Mouse (Mus musculus) adrenal gland, adult 18-20 months (tissue): ENCODE results near the gene Sept11. TPM values are rescaled to one million over a fixed set of nuclear protein-coding genes. Genes with fewer than 3 reads are reported as not detected.

ENCODE experiments used
- DNase-seq, 2 experiments: peaks; one replicate each; pipeline ENCODE4 v3.0.0; 2021 to 2022; ENCODE audit warnings: low spot score in 2 of 2
- total RNA-seq, 2 experiments: library from RNA; stranded (reverse); gene quantifications; 1 replicate in 1 of 2; 2 replicates in 1 of 2; pipeline ENCODE4 v1.2.3; 2021

The Sept11 gene
- total RNA-seq, 2 experiments from 2014 or later: 31.9 to 41.2 TPM

DNA sequence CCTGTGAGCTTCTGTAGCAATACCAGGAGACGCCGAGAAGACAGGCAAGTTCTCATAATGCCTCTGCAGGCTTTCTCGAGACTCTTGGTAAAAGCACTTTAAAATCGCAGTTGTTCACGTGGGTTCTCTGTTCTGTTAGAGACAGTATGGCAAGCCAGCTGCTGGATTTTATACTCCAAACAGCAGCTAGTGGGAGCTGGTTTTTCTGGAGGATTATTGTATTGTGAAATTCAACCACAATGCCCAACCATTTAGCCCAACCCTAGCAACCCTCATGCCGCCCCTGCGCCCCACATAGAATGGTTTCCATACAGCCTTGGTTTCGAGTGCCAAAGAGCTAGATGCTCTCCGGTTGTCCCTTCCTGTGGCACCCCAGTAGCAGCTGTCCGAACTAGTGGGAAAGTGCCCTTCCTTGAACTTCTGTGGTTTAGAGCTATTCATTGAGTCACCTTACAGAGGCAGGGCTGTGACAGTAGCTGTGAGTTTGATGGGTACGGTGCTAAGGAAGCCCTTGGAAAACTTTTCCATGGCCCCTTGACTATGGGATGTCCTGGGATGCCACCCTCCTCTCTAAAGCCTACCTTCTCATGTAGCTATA, 74.8 kb downstream of the Sept11 start:
- no peak for DNase-seq

DNA sequence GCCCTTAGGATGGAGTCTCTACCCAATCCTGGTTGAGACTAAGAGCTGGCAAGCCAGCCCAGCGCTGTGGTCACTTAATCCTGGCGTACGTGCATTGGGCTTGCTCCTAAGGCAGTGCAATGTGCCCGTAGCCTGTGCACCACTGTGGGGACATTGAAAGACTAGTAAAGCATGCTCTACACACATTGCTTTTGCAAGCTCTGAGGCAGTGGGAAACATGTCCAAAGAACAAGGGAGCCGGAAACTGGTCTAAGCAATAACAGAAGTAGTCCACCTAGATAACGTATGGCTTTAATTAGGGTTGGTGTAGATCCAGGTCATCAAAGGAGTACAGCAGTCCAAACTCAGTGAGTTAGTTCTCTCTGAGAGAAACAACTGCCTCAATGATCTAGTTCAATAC, 75.4 kb downstream of the Sept11 start:
- DNase-seq: no peak

DNA sequence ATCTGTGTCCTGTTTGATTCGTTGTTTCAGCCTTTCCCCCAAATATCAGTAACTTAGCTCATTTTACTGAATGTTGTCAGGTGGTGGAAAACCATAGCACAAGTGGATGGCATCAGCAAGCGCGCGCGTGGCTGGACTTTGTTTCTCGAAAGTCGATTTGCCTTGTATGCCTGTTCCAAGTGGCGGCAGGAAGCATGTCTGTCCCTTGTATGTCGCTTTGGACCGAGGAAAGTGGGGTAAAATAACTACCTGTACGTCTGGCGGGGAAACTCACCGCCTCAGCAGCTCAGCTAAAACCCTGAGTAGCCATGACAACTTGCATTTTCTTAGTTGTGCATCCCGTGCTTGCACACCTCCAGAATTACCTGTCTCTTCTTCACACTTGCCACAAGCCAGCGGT, 78.2 kb downstream of the Sept11 start:
- no peak for DNase-seq

DNA sequence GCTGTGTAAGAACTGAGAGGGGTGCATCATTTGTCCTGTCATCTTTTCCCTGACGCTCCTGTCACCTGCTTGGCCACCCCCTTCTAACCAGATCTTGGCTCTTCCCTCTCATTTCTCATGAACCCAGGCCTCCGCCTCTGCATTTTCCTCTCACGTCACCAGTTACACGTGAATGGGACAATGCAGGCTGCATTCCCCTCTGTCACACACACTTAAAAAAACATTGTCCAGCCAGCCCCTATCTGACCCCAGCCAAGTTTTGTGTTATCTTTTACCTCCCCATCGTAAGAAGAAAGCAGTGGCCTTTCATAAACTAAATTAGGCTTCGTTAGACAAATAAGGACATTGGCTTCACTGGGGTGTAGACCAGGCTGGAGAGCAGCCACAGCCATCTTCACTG, 79.3 kb downstream of the Sept11 start:
- DNase-seq: no peak

DNA sequence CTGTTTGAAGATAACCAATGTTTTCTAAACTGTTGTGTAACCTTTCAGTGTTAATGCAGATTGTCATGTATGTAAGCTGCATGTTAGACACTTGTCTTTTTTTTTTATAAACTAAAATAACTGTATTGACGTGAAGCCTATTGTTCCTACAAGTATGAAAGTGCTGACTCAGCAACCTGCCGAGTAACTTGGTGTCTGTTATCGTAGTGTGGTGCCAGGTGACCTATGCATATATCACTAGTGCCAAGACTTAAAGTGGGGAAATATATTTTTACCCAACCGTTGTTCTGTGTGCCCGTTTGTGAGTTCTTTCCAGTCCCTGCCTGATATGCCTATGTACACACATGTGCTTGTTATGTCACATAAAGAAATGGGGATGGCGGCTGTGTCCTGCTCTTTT, 81.4 kb downstream of the Sept11 start:
- no peak for DNase-seq

DNA sequence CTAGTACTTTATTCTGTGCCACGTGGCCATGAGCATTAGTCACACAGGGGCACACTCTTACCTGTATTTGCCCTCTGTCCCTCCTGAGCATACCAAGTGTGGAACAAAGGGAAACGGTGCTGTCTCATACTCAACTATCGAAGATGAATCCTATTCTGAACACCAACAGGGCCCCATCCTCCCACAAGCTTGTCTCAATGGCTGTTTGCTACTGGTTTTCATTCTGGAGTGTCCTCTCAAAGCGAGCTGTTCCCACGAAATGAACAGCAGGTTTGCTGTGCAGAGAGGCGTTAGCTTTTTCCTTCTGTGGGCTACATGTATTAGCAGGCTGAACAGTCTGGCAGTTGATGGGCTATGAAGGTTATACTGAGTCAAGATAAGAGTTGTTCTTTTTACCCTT, 85.4 kb downstream of the Sept11 start:
- DNase-seq: no peak

DNA sequence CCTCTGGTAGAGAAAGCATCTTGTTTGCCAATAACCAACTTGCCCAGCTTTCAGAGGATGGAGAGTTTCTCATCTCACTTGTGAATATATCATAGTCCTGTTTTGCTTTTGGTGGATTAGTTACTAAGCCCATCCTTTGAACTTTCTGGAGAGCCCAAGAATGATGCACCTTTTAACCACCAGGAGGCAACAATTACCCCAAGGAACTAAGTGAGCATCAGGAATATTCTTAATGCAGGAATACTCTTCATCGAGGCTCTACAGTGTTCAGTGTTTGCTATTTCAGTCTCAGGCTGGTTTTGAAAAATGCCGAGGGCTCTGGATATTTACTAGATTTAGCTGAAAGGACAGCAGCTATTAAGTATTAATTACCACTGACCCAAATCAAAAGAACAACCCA, 87.0 kb downstream of the Sept11 start:
- no peak for DNase-seq

DNA sequence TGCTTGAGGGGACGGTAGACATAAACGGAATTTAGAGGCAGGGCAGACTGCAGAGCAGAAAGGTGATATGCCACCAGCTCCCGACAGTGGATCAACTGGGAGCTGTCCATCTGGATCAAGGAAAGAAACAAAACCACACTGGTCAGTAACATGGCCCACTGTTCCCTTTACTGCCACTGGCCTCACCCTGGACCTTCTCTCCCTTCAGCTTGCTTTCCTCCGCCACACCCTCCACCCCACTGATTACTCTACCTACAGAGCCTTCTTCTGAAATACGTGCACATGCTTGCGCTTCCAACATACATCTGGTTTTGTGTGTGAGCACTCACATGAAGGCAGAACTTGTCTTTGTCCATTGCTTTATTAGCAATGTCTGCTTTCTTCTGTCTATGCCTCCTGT, 90.1 kb downstream of the Sept11 start:
- DNase-seq: no peak

DNA sequence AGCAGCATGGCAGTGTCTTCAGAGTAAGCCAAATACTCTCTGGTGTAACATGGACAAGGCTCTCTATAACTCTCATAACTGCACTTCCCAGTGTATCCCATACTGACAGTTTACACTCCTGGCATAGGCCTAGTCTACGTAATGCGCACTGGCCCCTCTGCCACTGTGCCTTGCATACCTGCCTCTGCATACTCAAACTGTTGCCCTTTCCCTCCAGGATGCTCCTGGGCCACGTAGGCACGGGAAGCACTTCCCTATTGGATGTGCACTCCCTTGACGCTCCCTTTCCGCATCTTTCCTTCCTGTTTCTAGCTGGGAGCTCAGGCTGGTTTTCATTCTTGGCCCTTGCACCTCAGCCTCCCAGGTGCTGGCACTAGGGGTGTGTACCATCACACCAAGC, 91.3 kb downstream of the Sept11 start:
- no peak for DNase-seq

DNA sequence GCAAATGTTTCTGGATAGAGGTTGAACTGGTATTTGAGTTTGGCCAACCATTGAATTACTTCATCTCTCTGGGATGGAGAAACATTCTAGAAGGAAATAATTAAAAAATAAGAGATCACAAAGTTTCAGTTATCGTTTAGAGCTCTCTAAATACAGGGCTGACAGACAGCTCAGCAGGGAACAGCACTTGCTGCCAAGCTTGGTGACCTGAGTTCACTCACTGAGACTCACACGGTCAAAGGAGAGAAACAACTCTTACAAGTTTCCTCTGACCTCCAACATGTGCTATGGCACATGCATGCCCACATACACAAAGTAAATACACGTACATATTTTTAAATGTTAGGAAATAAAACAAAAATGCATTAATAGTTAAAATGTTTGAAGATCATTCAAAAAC, 96.4 kb downstream of the Sept11 start:
- no peak for DNase-seq

DNA sequence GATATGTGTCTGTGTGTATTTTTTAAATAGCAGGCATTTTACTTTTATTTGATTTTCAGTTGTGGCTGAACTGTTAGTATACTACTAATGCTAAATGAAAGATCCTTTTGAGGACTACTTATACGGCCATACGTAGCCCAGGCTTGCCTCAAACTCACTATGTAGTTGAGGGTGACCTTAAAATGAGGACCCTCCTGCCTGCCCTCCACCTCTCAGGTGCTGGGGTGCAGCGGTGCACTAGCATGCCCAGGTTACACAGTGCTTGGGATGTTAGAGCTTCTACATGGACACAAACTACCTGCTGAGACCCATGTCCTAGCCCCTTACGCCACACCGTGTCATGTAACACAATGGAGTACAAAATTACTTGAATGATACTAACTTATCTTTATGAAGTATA, 97.2 kb downstream of the Sept11 start:
- DNase-seq: no peak

DNA sequence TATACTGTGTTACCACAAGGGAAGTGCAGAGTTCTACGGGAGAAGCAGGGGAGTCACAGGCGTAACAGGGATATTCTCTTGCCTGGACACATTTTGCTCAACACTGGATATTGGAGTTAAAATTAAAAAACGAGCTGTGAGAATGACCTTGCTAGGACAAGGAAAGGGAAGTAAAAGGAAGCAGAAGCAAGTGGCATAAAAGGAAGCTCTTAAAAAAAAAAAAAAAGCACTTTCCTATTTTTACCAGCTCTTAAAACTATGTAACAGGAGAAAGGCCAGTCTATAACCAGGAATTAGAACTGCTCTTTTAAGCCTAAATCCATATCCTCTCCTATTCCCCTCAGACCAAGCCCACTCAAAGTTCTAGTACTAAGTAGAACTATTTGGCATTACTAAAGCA, 105.0 kb downstream of the Sept11 start:
- DNase-seq: no peak

DNA sequence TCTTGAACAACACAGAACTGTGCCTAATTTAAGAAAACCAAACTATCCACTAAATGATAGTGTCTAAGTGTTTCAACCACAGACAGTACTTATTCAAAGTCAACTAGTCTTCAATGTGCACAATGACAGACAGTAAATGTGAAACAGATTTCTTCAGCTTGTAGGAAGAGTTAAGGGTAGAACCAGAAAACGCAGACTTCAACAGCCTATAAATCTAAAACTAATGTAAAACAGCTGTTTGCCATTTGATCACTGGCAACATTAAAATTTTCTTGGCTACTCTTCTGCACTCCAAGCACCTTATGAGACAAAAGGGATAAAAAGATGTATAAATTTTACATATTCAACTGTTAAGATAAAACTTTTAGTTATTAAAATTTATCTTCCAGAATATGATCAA, 107.9 kb downstream of the Sept11 start:
- no peak for DNase-seq

DNA sequence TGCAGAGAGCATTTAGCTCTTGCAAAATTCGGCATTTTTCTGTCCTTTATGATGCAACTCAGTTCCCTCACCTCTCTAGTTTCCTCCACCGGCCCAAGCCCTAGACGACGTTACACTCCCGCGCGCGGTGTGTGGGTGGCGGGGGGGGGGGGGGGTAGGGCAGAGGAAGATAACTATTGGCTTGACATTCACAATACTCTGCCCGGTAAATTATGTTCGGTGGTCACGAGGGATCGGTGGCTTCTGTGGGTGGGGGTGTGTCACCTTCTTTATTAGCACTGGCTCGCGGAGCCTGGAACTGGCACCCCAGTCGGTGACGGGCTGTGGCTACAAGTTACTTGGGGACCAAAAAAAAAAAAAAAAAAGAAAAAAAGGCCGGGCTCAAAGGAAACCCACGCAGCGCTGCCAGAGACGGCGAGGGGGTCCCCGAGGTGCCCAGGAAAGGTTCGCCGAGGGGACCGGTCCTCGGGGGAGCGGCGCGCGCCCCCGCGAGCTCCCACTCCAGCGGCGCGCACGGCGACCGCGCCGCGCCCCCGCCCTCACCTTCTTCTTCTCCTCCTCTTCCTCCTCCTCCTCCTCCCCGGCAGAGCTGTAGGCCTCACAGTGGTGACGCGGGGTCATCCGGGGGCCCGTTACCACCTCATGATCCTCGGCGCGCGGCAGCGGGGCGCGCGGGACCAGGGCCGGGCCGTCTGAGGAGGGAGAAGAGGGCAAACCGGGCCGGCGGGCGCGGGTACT, 112.3 kb downstream of the Sept11 start:
- peak; percentile 57 to 58 for DNase-seq

DNA sequence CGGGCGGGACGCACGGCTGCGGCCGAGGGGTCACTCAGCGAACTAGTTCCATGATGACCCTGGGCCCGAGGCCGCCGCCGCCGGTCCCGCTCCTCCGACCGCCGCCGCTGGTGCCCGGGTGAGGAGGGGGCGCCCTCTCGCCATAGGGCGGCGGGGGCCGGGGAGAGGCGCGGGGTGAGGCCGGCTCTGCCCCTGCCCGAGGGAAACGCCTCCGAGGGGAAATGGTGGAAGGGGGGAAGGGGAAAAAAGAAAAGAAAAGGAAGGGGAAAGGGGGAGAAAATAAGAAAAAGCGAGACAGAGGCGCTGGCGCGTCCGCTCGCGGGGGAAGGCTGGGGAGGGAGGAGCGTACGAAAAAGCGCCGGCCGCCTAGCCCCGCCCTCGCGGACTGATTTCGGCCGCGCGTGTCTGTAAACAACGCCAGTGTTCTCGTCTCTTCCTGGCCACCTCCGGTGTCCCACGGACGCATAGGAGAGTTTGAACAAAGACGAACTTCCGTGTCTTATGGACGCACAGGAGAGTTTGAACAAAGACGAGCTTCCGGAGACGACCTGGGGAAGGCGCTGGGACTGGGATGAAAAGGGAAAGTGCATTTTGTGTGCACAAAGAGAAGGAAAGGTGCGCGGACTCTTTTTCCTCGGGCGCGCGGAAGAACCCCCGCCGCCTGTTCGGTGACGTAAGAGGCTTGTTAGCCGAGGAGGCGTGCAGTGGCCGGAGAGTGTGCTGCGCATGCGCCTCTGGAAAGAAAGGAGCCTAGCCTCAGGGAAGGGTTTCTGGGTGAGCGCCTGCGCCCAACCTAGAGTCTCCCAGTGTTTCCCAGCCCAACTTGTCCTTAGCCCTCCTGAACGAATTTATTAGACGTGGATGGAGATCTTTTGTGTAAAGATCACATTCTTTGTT, 113.1 kb downstream of the Sept11 start, which contains the start of the genes Ccni and 2010109A12Rik:
TSS of gene Ccni (minus strand) at position 387 of the 897 bp plus-strand sequence.
TSS of gene 2010109A12Rik (plus strand) at position 410 of the 897 bp plus-strand sequence.
- peak; percentile 93 to 94 for DNase-seq

DNA sequence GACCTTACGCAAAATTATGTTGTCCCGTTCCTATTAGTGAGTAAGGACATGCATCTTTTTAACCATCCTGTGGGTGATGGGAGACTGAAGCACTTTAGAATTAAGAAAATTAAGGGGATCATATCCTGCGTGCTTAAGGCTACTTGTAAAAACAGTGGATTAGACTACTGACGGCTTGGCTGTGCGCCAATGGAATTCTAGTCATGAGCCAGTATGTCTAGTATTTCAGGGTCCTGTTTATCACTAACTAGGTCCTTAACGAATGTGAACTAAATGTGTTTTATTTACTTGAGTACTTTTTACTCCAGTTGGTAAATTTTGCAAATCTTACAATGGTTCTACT, 113.7 kb downstream of the Sept11 start:
- peak in 1 of 2 experiments; percentile 43 for DNase-seq

DNA sequence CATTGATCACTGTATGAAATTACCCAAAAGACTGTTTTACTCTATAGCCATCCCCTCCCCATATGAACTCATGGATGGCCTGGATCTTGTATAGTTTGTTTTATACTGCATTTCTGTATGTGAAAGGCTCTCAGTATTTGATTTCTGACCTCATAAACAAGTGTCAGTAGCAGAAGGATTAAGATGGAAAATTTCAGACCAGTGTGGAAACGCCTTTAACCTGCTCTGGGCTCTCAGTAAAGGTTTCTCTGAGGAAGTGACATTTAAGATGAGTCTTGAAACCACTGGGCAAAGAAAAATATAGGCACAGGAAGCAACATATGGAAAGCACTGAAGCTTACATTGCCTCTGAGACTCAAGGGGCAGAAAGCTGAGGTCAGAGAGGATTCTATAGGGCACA, 114.3 kb downstream of the Sept11 start:
- no peak for DNase-seq

DNA sequence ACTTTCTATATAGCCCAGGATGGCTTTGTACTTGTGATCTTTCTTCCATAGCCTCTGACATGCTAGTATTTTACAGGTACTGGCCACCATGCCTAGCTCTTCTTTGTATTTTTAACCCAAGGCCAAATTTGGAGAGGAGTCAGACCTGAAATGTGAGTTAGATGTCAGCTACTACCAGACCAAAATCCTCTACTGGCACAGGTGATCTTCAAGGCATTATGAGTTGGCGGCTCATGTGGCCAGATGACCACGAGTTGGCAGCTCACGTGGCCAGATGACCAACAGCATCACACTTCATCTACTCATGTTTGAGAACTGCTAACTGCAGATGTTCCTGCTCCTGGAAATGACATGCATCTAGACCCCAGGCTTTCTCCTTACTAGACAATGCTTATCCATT, 125.1 kb downstream of the Sept11 start:
- no peak for DNase-seq

DNA sequence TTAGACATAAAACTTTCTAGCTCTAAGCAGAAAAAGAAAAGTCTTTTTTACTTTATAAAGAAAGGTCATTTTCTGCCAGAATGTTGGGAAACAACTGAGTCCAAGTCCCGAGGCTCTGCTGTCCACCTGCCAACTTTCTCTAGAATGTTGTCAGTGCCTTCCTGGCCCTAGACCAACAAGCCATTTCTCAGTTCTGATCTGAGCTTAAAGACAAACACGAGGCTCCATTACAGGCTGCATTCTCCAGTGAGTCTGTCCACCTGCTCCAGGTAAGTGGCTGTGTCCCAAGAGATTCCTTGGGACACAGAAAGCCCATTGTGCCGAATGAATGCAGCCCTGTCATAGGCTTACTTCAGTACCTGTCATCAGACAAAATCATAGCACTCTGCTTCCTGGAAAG, 128.4 kb downstream of the Sept11 start:
- no peak for DNase-seq

DNA sequence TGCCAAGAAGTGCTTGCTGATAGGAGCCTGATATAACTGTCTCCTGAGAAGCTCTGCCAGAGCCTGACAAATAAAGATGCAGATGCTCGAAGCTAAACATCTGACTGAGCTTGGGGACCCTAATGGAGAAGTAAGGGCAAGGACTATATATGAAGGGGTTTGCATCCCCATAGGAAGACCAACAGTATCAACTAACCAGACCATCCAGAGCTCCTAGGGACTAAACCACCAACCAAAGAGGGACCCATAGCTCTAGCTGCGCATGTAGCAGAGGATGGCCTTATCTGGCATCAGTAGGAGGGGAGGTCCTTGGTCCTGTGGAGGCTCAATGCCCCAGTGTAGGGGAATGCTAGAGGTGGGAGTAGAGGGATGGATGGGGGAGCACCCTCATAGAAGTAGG, 131.3 kb downstream of the Sept11 start:
- no peak for DNase-seq
